Mouse (Mus musculus): ENCODE measurements around the gene Cpm. TPM values are rescaled to one million over a fixed set of nuclear protein-coding genes. Genes with fewer than 3 reads are reported as not detected.

Gene Cpm
- polyA plus RNA-seq, 1 experiment from 2014 or later = 32.8 TPM

- Histone ChIP-seq H3K9me3 (ENCODE audit: control insufficient read depth) (no peaks in the 10 kb centered on the region), H3K9ac (ENCODE audit: low read depth, low read length) (no peak overlapping the region), H3K36me3 (ENCODE audit: control insufficient read depth, insufficient read depth) (no peaks in the 10 kb centered on the region), H3K4me2 (replicated peaks; ENCODE audit: low read depth) (peak overlapping the region; percentile 37), H3K27me3 (replicated peaks; ENCODE audit: control insufficient read depth, insufficient read depth, low read length) (no peaks in the 10 kb centered on the region), H3K27ac (ENCODE audit: low read depth, low read length) (no peak overlapping the region; the same call in 1 of the 2 replicates), H3K4me1 (replicated peaks; ENCODE audit: control insufficient read depth, insufficient read depth, low read length) (0 out of 2 replicates have a peak, but pooled peaks cover 3% of the 10 kb centered on the region), H3K4me3 (ENCODE audit: low read depth, low read length) (no peak overlapping the region)
- ATAC-seq = peak; percentile 60
- no peak for TF ChIP-seq CTCF (IDR thresholded peaks at IDR 0.05; ENCODE audit: low read depth)
- WGBS = 31% methylated on average over 21 of the region's 21 CpGs
These were observed 10.7 kb downstream of the Cpm start for GRCm38 (mm10) chr10:117639899-117640594.

DNA sequence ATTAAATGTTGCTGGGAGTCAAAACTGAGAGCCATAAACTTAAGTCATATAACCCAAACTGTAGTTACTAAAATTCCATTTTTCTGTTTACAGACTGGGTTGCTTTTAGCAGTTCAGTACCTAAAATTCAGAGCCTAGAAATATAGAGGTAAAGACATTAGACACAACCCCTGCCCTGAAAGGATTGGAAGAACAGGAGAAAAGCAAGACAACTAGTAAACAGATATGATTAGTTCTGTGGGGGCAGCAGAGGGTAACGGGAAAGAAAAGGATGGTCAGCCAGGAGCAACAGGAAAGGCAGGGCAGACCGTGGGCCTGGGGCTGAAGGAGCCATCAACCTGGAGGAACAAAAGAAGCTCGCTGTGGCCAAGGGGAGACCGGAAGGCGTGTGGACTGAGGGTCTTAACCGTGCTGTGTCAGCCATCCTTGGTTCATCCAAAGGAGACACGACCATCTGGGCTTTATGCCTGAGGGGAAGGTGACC lies 11.3 kb downstream of the Cpm start:
- Histone ChIP-seq H3K4me1 (replicated peaks; ENCODE audit: control insufficient read depth, insufficient read depth, low read length) (0 out of 2 replicates have a peak, but pooled peaks cover 3% of the 10 kb centered on the region), H3K27ac (ENCODE audit: low read depth, low read length) (no peak overlapping the region), H3K27me3 (replicated peaks; ENCODE audit: control insufficient read depth, insufficient read depth, low read length) (no peaks in the 10 kb centered on the region), H3K4me2 (replicated peaks; ENCODE audit: low read depth) (no peak overlapping the region), H3K36me3 (ENCODE audit: control insufficient read depth, insufficient read depth) (no peaks in the 10 kb centered on the region), H3K9ac (ENCODE audit: low read depth, low read length) (no peak overlapping the region), H3K9me3 (ENCODE audit: control insufficient read depth) (no peaks in the 10 kb centered on the region), H3K4me3 (ENCODE audit: low read depth, low read length) (no peak overlapping the region)
- no peak for ATAC-seq
- no peak for TF ChIP-seq CTCF (IDR thresholded peaks at IDR 0.05; ENCODE audit: low read depth)
- WGBS = 71% methylated on average over 7 of the region's 7 CpGs

GRCm38 (mm10) chr10:117641400-117642200 lies 12.3 kb downstream of the Cpm start:
- H3K9ac ChIP-seq (ENCODE audit: low read depth, low read length) = no peak overlapping the region
- H3K36me3 ChIP-seq (ENCODE audit: control insufficient read depth, insufficient read depth) = no peaks in the 10 kb centered on the region
- no peak overlapping the region for H3K4me2 ChIP-seq (replicated peaks; ENCODE audit: low read depth)
- H3K9me3 ChIP-seq (ENCODE audit: control insufficient read depth) = no peaks in the 10 kb centered on the region
- no peak for TF ChIP-seq CTCF (IDR thresholded peaks at IDR 0.05; ENCODE audit: low read depth)
- no peak overlapping the region for H3K27ac ChIP-seq (ENCODE audit: low read depth, low read length)
- 72% methylated on average over 20 of the region's 20 CpGs for WGBS
- H3K4me1 ChIP-seq (replicated peaks; ENCODE audit: control insufficient read depth, insufficient read depth, low read length) = 0 out of 2 replicates have a peak, but pooled peaks cover 3% of the 10 kb centered on the region
- no peak overlapping the region for H3K4me3 ChIP-seq (ENCODE audit: low read depth, low read length)
- no peaks in the 10 kb centered on the region for H3K27me3 ChIP-seq (replicated peaks; ENCODE audit: control insufficient read depth, insufficient read depth, low read length)
- ATAC-seq = no peak

GRCm38 (mm10) chr10:117642201-117642450 lies 12.8 kb downstream of the Cpm start:
- Histone ChIP-seq H3K36me3 (ENCODE audit: control insufficient read depth, insufficient read depth) (no peaks in the 10 kb centered on the region), H3K27ac (ENCODE audit: low read depth, low read length) (no peak overlapping the region), H3K4me1 (replicated peaks; ENCODE audit: control insufficient read depth, insufficient read depth, low read length) (0 out of 2 replicates have a peak, but pooled peaks cover 3% of the 10 kb centered on the region), H3K27me3 (replicated peaks; ENCODE audit: control insufficient read depth, insufficient read depth, low read length) (no peaks in the 10 kb centered on the region), H3K9me3 (ENCODE audit: control insufficient read depth) (no peaks in the 10 kb centered on the region), H3K4me3 (ENCODE audit: low read depth, low read length) (no peak overlapping the region), H3K4me2 (replicated peaks; ENCODE audit: low read depth) (no peak overlapping the region), H3K9ac (ENCODE audit: low read depth, low read length) (no peak overlapping the region)
- 88% methylated on average over 9 of the region's 9 CpGs for WGBS
- TF ChIP-seq CTCF (IDR thresholded peaks at IDR 0.05; ENCODE audit: low read depth) = no peak
- ATAC-seq = no peak

- Histone ChIP-seq H3K4me2 (replicated peaks; ENCODE audit: low read depth) (no peak overlapping the region), H3K4me1 (replicated peaks; ENCODE audit: control insufficient read depth, insufficient read depth, low read length) (0 out of 2 replicates have a peak, but pooled peaks cover 3% of the 10 kb centered on the region), H3K27ac (ENCODE audit: low read depth, low read length) (no peak overlapping the region; the same call in 1 of the 2 replicates), H3K27me3 (replicated peaks; ENCODE audit: control insufficient read depth, insufficient read depth, low read length) (no peaks in the 10 kb centered on the region), H3K9me3 (ENCODE audit: control insufficient read depth) (no peaks in the 10 kb centered on the region), H3K9ac (ENCODE audit: low read depth, low read length) (no peak overlapping the region), H3K4me3 (ENCODE audit: low read depth, low read length) (no peak overlapping the region), H3K36me3 (ENCODE audit: control insufficient read depth, insufficient read depth) (no peaks in the 10 kb centered on the region)
- no peak for ATAC-seq
- WGBS = 90% methylated on average over 15 of the region's 15 CpGs
- TF ChIP-seq CTCF (IDR thresholded peaks at IDR 0.05; ENCODE audit: low read depth) = no peak
These were observed 13.4 kb downstream of the Cpm start for GRCm38 (mm10) chr10:117642491-117643262.

GRCm38 (mm10) chr10:117643302-117643701 lies 14.0 kb downstream of the Cpm start:
- Histone ChIP-seq H3K36me3 (ENCODE audit: control insufficient read depth, insufficient read depth) (no peaks in the 10 kb centered on the region), H3K4me3 (ENCODE audit: low read depth, low read length) (no peak overlapping the region), H3K4me1 (replicated peaks; ENCODE audit: control insufficient read depth, insufficient read depth, low read length) (0 out of 2 replicates have a peak, but pooled peaks cover 3% of the 10 kb centered on the region), H3K4me2 (replicated peaks; ENCODE audit: low read depth) (no peak overlapping the region), H3K27ac (ENCODE audit: low read depth, low read length) (peak overlapping the region; percentile 41; the same call in 1 of the 2 replicates), H3K9ac (ENCODE audit: low read depth, low read length) (no peak overlapping the region), H3K27me3 (replicated peaks; ENCODE audit: control insufficient read depth, insufficient read depth, low read length) (no peaks in the 10 kb centered on the region), H3K9me3 (ENCODE audit: control insufficient read depth) (no peaks in the 10 kb centered on the region)
- ATAC-seq = no peak
- no peak for TF ChIP-seq CTCF (IDR thresholded peaks at IDR 0.05; ENCODE audit: low read depth)
- WGBS = 59% methylated on average over 6 of the region's 6 CpGs

Measured in intestine, postnatal 0 days (tissue).